Mouse (Mus musculus) cerebellum, postnatal 36 days (tissue): ENCODE results near the gene Slc51b.
A peak's percentile ranks its signal among the peaks of the same experiment; 100 is the strongest.

ENCODE experiments used
- DNase-seq, 2 experiments: peaks; one replicate each; pipeline ENCODE4 v3.0.0; 2021 to 2022; ENCODE audit warnings: mixed read lengths in 2 of 2

Slc51b gene

GRCm38 (mm10) chr9:65407861-65408260 lies 14.9 kb downstream of the Slc51b start:
- DNase-seq: no peak

GRCm38 (mm10) chr9:65407327-65407726 lies 15.4 kb downstream of the Slc51b start:
- no peak for DNase-seq

DNA sequence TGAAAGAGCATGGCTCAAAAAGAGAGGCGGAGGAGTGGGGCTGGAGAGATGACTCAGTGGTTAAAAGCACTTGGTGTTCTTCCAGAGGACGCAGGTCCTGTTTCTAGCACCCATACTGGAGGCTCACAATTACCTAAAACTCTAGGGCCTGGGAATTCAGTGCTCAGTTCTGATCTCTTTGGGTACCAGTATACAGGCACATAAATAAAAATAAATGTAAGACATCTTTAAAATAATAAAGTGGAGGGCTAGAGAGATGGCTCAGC lies 17.6 kb downstream of the Slc51b start:
- no peak for DNase-seq

DNA sequence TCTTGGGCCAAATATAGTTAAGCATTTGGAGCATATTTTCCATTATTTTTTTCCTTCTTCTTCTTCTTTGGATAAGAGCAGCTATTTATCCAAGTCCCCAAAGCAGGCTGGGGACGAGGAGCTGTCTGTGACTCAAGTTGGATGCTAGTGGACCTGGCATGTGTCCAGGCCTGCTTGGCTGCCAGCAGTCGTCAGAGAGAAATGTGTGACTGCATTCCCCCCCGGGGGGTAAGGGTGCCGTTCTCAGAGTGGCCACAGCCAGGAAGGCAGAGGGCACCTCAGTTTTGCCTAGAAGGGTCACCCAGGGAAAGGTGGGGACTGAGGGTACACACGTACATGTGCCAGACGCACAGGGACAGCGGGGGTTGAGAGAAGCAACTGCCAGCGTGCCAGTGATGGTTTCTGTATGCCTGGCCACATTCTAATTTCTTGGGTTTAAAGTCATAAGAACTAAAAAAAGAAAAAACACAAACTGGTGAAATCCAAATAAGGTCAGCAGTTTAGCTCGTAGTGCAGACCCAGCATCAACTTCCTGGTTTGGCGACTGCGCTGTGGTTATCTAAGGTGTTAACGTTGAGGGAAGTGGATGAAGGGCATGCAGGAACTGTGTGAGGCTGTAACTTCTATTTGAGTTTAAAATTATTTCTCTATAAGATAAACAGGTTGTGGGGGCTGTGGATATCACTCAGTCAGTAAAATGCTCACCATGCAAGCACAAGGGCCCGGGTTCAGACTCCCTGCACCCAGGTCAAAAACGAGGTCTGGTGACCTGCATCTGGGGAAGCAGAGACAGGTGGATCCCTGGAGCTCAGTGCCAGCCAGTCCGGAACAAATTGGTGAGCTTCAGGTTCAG lies 18.2 kb downstream of the Slc51b start:
- peak; percentile 73 to 79 for DNase-seq

- no peak for DNase-seq
These were observed 22.8 kb downstream of the Slc51b start for GRCm38 (mm10) chr9:65399934-65400333.

- DNase-seq: peak; percentile 32 to 44
These were observed 24.5 kb downstream of the Slc51b start, which contains the start of gene Rasl12 for GRCm38 (mm10) chr9:65398279-65398678. Gene Rasl12 (plus strand): TSS chr9:65398506.

GRCm38 (mm10) chr9:65394360-65394759 lies 28.4 kb downstream of the Slc51b start:
- no peak for DNase-seq

DNA sequence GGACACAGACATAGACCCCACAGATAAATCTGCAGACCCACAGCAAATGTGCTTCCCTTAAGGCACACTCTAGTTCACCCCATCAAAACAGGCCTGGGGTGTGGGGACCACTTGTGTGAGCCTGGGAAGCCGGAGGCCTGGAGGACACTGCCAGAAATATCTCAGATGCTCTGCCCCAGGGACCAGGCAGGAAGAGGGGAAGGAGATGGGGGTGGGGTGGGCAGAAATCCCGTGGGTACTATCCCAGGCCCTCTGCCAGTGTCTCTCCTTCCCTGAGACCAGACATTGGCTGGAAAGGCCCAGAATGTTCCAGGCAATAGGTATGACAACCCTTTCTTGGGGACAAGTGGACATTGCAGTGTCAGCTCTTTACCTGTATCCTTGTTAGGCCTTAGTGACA lies 29.1 kb downstream of the Slc51b start:
- no peak for DNase-seq

DNA sequence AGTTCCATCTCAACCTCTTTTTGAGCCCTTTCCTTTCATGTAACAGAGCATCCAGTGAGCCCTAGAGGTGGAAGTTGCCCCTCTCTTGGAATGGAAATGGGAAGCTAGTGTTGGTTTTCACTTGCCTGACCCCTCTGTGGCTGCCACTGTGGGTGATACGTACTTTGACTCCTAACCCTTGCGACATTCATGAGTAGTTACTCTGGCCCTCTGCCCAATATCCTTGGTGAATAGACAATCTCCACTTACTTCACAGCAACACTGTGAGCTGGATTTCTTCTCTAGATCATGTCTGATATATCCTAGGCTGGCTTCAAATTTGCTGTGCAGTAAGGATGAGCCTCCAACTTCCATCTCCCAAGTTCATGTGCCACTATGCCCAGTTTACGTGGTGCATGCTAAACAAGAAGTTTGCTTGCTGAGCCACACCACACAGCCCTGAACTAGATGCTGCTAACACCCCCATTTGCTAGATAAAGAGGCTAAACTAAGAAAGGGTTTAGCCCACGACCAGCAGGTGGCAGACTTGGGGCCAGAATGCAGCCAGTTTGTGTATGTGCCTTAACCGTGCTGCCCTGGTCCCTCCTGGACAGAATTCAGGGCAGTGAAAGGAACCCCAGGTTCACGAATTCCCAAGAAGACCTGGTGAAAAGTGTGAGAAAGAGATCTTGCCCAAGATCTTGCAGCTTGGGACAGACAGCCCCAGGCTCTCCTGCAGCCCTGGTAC lies 30.0 kb downstream of the Slc51b start:
- peak; percentile 61 to 64 for DNase-seq

GRCm38 (mm10) chr9:65391613-65391964 lies 31.2 kb downstream of the Slc51b start, which contains the start of gene Kbtbd13:
Gene Kbtbd13 (minus strand): TSS chr9:65391652.
- no peak for DNase-seq

GRCm38 (mm10) chr9:65390752-65391612 lies 31.8 kb downstream of the Slc51b start:
- no peak for DNase-seq

GRCm38 (mm10) chr9:65386373-65387140 lies 36.2 kb downstream of the Slc51b start:
- DNase-seq: no peak

DNA sequence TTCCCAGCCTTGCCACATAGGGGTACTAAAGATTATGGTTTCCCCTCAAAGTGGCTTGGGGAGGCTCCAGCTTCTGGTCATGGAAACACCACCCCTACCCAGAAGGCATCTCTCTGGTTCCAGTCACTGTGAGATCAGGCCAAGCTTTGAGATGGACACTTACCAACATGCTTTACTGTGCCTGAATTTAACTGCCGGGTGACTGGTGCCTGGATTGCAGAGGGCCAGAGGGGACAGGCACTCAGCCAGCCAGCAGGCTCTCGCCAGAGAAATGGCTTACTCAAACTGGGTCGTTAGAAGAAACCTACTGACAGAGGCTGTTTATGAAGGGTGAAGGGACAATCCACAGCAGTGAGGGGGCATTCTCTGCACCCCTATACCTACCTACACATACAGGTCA lies 38.5 kb downstream of the Slc51b start:
- no peak for DNase-seq

- no peak for DNase-seq
These were observed 40.0 kb downstream of the Slc51b start for GRCm38 (mm10) chr9:65382751-65383097.

DNA sequence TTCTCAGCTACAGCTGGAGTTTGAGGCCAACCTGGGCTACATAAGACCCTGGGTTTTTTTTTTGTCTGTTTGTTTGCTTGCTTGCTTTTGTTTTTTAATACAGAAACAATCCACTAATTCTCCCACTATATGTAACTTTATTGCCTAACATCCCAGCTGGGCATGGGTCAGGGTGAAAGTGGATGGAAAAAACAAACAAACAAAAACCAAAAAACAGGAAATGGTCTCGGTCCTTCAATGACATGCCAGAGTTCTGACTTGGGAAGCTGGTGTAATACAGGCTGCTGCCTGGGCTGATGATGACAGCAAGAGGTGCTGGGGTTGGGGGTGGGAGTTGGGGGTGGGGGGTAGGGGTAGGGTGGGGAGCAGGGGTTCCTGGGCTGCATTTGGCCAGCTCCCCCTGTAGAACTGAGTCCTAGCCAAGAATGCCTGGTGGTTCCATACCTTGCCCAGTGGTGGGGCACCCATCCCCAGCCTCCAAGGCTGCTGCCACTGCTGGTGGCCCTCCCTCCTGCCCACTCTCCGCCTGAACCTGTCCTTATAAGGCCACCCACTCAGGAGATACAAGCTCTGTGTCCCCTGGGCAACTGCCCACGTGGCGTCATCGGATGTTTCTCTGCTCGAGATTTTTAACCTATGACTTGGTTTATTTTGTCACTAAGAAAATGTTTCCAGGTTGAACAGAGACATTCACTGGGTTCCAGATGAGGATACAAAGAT lies 40.6 kb downstream of the Slc51b start:
- DNase-seq: no peak

DNA sequence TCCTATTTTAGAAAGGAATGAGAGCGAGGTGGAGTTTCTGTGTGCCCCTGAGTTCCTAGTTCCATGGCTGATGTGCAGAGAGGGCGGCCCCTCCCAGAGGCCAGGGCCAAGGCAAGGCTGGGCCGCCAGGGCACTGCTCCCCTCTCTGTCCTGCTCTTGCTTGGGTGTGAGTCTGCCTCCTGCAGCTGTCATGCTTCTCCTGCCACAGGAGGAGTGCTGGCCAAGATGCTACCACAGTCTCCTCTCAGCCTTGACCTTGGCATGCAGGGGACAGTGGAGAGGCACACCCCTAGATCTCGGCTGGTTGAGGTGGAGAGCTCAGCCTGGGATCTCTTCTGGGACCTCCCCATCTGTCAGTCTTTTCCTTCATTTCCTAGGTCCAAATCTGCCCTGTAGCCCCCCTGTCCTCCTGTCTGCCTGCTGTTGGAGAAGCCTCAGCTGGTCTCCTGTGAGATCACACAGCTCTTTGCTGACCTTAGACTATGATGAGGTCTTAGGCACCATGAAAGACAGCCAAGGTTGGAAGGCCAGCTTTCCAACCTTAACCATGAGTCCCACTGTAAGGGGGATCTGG lies 41.7 kb downstream of the Slc51b start:
- DNase-seq: no peak

DNA sequence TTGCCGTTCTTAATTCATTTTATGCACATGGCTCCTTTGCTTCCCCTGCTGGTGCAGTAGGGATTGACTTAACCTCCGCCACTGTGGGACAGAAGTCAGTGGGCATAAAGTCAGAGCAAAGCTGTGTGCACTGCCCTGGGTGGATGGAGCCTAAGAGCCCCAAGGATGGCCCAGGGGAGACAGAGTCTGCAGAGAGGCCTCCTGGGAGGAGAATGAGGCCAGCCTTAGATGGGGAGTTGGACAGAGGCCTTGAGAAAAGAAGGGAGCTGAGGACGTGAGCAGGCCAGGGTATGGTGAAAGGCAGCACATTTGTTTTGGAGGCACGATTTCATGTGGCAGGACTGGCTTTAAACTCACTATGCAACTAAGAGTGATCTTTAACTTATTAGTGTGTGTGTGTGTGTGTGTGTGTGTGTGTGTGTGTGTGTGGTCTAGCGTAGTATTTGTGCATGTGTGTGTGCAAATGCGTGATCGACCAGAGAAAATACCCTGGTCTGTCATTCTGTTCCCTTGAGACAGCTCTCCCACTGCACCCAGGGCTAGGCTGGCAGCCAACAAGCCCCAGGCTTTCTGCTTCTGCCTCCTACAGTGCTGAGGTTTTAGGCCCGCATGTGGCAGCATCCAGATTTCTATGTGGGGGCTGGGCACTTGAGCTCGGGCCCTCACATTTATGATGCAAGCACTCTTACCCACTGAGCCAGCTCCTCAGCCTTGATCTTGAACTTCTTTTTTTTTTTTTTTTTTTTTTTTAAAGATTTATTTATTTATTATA lies 47.4 kb downstream of the Slc51b start:
- DNase-seq: no peak

DNA sequence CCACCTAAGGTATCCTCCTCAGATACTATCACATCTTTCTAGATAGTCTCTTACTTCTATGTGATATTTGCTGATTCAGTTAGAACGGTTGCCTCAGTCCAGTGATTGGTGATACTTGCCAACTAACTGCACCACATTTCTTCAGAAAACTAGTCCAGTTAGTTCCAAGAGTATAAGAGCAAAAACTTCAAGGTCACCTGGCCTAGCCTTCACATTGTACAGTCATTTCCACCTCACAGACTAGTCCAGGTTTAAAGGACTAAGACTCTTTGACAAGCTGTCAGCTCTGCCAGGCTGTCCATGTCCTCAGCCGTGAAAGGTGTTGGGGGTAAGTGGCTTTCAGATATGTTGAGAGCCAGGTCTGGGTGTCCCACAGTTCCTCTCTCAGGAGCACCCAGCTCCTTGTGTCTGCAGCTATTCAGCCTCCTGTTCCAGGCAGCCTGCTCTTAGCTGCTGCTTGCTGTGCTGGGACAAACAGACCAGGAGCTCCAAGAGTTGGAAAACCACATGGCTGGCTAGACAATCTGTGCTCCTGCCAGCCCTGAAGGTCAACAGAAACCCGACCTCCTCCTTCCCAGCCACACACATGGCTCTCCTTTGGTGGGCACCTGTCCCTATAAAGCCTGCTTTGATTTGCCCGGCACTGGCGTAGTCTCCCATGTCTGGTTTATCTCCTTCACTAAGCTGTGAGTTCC lies 48.1 kb downstream of the Slc51b start:
- DNase-seq: no peak

GRCm38 (mm10) chr9:65372449-65372848 lies 50.3 kb downstream of the Slc51b start:
- DNase-seq: peak; percentile 20 to 24

DNA sequence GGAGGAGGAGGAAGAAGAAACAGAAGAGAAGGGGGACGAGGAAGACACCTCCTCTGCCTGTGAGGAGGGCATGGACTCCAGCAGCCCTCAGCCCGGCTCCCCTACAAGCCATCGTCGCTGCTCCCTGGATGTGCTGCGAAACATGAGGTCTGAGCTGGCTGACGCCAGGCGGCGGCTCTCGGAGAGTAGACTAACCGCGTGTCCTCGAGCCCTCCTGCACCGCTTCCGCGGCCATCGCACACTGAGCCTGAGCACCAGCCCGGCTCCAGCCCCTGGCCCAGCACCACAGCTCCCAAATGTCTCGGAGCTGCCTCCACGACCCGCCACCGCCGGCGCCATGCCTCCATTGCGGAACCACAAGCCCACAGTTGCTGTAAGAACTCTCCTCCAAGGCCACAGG lies 51.0 kb downstream of the Slc51b start:
- DNase-seq: no peak
